Mouse (Mus musculus): ENCODE measurements around the gene BC048671. TPM values are rescaled to one million over a fixed set of nuclear protein-coding genes. Genes with fewer than 3 reads are reported as not detected.

BC048671 gene
- total RNA-seq (2021): not detected

DNA sequence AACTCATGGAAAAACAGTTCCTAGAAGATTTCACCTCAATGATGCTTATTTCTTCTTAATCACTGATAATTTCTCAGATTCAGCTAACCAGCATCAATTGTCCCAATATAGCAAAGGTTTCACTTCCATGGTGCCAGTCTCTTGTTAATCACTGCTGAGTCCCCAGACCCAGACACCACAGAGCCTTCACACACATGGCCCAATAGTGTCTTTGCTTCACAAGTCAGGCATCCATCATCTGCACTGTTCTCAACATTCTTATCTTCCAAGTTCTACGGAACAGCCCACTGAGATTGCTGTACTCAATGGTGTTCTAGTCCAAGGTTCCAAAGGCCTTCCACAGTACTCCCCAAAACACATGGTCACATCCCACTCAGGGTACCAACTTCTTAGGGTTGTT lies at the start of gene BC048671:
BC048671 (plus strand) TSS at position 301 of the 400 bp plus-strand sequence.
- no peak for DNase-seq

DNA sequence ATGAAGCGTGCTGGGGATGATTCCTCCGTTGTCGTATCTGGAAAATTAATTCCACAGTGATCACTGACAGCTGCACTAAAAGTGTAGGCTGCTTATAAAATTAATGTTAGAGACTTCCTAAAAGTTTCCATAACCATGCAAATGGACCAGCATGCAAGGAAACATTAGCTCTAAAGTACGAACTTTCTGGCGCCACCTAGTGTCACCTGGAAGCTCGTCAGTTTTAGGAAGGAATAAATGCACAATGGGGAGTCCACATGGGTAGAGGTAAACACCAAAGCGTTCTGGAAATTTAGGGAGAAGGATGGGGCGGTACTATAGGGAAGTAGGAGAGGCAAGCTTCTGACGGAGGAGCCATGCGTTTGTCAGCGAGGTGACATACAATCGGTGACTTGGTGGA lies 12.8 kb upstream of the BC048671 start:
- DNase-seq: no peak

DNA sequence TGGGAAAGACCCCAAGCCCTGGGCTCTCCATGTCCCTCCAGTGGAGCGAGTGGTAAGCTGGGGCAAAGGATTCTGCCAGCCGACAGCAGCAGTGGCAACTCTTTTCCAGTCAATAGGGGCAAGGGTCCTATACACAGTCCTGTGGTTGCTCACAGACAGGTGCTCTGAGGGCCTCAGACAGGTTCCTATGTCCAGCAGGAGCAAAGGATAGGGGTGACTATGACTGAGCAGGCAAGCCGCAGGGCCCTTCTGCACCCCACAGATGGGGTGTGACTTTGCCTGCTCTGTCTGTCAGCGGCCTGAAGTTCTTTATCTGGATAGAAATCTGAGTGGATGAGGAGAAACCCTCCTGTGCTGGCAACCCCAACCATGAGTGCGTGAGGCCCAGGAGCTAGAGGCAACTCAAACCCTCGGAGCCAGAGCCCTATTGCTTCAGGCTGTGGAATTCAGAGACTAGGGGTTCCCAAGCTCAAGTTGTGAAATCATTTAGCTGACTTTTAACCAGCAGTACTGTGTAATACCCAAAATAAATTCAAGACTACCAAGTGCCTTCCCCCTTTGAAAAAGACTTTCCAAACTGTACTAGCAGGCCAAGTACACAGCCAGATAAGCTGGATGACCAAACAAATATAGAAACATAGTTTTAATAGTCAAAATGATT lies 5.4 kb downstream of the BC048671 start:
- no peak for DNase-seq

DNA sequence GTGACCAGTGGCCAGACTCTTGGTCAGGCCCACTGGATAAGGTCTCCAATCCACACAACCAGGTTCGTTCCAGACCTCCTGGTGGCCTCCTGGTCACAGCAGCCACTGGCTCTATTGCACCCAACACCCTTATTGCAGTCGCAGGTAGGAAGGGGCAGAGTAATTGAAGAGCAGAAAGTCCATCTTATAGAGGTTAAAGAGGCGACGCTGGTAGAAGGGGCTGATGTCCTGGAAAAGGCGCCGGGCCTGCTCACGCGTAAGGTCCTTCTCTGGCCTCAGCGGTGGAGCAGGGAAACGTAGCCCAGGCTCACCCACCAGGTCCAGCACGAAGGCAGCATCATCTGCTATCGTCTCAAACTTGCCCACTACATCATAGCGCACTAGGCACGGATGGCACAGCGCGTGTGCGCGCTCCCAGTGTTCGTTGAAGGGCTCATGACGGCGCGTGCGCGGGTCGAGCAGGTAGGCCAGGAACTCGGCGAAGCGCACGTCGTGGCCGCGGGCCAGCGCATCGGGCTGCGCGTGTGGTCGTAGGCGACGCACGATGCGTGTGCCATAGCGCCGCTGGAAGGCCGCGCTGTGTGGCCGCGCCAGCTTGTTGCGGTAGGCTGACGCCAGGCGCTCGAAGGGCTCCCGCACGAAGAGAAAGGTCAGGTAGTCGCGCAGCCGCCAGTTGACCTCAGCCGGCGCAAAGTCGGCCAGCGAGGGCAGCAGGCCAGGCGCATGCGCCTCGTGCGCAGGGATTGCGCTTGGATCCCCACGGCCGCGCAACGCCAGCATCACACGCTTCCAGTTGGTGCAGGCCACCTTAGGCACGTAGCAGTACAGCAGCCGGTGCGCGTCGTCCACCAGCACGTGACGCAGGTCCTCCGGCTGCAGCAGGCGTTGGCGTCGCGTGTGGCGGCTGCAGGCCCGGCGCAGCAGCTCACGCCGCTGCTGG lies 8.1 kb downstream of the BC048671 start:
- no peak for DNase-seq

DNA sequence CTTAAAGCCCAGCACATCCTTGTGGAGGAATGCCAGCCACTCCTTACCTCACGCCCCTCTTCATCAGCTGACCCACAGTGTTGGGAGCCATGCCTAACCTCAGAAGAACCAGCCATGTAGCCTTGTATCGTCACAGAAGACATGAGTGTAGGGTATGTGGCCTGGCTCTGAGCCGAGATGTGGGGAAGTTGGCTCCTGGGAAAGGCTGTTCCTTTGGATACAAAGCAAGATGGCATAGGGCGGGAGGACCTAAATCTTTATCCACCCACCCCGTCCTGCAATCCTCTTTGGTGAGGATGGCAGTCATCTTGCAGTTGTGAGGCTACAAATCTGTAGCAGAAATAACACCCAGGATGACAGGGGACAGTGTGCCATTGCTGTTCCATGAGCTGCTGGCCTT lies 14.9 kb downstream of the BC048671 start:
- DNase-seq: no peak

DNA sequence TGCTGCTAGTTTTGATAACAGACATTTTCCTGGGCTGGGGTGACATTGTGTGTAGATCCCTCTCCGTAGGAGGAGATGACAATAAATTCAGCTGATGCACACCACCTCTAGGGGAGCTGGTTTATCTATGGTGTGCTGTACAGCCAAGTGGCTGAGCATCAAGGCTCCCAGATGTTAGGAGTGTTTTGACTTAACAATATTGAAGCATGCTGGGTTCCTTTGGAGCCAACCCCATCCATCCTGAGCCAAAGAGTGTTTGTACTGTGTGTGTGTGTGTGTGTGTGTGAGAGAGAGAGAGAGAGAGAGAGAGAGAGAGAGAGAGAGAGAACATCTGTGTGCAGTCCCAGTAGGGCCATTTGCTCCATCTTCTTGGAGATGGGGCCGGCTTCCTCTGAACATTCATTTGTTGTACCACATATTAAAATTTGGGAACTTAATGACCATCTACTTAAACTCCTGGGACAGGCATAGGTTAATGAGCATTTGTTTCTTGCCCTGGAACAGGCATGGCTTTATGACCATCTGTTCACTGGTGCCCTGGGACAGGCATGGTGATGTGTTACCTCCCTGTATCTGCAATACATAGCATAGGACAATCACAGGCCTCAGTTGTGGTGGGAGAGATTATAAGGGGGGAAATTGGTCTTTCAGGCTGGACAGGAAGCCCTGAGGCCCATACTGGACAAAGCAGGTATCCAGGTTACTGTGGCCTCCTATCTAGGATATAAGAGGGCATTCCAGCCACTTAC lies 16.7 kb downstream of the BC048671 start:
- DNase-seq: no peak

DNA sequence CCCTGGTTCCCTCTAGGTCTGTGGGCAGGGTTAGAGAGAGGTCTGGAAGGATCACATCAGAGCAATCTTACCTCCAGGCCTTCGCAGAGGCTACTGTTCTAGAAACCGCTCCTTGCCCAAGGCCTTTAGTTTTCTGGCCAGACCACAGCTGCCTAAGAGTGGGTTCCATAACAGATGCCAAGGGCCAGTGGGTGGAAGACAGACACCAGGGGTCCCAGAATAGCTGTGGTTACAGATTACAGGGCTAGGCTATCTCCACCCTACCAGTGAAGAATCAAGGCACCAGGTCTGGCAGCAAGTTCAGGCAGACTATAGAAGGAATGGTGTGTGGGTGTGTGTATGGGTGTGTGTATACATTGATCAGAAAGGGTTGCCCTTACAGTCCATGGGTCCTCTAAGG lies 18.0 kb downstream of the BC048671 start:
- no peak for DNase-seq

DNA sequence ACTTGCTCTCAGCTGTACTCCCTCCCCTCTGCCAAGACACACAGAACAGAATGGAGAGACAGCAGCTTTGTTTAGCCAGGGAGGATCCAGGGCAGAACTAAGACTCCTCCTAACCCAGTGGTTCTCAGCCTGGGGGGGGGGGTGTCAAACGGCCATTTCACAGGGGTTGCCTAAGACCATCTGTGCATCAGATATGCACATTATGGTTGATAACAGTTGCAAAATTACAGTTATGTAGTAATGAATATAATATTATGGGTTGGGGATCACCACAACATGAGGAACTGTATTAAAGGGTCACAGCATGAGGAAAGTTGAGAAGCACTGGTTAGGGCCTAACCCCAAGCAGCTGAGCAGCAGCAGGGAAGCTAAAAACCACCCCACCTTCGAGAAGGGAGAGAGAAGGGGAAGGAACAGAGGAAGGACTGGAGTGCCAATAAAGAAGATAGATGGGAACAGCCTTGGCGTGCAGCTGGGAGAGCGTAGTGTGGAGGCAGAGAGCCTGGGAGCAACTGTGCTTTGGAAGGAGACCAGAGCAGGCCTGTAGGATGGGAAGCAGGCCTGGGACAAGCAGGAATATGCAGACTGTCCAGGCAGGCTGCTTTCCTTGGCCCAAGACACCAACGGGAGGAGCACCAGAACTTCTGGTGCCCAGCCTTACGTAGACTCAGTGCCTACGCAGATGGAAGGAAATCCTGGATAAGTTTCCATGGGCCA lies 18.6 kb downstream of the BC048671 start:
- peak; percentile 14 to 16 for DNase-seq

DNA sequence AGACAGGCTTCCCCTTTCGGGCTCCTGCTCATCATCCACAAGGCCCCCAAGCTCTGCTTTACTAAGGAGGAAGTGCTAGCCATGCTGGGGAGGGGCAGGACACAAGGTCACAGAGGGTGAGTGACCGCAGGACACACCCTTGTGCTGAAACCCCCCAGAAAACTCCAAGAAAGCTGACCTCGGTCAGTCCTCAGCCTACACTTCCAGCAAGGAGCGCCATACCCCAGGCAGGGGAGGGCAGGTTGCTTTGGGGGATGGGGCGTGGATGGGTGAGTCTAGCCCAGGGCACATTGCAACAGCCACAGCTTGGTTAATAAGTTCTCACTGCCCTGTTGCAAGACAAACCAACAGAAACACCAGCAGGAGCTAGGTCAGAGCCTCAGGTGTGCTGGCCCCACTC lies 19.4 kb downstream of the BC048671 start:
- DNase-seq: no peak

DNA sequence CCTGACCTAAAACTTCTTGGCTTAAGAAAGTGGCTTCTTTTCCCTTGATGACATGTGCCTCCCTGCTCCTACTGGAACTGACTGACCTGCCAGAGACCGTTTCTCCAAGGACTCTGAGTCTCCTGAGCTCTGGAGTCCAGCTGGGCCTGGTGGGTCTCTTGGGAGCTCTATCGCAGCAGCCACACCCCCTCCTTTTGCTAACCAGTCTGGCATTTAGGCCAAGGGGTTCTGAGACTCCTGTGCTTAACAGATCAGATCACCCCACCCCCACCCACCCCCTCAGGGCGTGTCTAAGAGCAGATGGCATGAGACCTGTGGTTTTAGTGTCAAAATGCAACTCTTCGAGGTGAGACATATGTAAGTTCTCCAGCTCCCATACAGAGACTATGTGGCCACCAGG lies 20.8 kb downstream of the BC048671 start:
- DNase-seq: no peak

DNA sequence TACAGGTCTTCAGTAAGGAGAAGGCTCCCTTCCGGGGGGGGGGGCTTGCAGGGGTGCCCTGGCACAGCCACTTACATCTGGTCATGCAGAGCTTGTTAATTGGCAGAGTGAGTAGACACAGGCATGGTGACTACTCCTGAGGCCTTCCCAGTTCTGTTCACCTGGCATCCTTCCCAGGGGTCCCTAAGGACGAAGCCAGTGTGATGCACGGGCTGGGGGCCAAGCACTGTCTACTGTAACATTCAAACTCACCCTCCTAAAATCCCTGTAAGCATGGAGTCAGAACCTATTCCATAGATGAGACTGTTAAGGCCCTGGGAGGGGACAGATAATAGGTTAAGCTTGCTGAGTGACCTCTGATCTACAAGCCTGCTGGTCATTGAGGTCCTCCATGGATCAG lies 23.0 kb downstream of the BC048671 start:
- DNase-seq: no peak

DNA sequence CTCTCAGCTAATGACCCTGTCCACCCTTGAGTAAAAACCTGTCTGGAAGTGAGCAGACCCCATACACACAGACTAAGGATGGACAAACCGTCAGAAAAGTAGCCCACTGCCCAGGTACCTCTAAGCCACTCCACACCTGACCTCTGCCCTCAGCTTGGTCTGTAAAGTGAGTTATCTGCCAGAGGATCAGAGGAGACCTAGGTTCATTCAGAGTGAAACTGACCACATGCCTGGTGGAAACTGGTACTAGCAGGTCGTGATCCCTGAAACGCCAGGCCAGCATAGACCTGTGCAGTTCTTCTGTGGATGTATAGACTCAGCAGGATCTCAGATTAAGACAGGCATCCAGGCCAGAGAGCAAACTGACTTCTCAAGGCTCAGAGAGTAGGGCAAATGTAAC lies 23.4 kb downstream of the BC048671 start:
- DNase-seq: no peak

DNA sequence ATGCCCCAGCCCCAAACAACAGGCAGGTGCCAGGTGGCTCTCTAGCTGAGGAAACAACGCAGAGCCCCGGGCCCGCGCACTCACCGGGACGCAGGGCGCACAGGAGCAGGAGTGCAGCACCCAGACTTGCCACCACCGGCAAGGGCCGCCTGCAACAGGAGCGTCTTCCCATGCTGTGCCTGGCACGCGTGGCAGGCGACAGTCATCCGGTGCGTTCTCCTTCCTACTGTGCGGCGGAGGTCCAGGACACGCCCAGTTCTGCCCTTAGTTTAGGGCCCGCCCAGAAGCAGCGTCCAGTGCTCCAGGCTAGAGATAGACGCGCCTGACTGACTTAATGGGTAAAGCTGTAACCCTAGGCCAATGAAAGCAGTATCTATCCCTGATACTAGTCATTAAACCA lies 24.0 kb downstream of the BC048671 start, which contains the start of gene Chst13:
Chst13 (minus strand) TSS at position 195 of the 400 bp plus-strand sequence.
- DNase-seq: no peak

DNA sequence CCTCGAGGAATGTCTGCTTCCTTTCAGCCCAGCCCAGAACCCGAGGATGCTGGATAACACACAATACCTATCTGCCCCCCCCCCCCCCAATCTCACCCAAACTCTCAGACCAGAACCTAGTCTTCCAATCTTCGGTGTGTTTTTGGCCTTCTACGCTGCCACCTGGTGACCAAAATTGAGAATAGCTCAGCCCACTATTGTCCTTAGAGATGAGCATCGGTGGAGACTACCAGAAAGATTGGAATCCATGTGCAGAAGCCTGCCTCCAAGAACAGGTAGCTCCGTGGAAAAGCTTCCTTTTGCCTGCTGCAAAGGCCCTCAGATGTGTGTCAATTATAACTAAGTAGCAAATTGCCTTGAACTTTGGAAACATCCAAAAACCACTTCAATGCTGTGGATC lies 26.7 kb downstream of the BC048671 start:
- no peak for DNase-seq

DNA sequence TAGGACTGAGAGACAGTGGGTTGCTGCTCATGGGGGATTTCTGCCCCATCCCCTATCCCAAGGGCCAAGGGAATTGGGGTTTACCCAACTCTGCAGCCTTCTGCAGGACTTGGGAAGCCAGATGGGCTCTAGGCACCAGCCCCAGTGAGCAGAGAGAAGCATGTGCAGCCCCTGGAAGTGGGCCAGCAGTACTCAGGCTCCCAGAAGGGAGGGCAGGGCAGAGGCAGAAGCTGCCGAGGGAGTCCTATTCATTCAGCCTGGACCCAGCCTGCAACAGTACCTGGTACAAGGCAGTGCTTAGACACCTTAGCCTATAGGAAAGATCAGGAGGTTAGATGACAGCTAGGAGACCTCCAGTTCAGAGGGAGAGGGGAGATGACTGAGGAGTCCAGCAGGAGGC lies 28.9 kb downstream of the BC048671 start:
- peak; percentile 74 to 80 for DNase-seq

DNA sequence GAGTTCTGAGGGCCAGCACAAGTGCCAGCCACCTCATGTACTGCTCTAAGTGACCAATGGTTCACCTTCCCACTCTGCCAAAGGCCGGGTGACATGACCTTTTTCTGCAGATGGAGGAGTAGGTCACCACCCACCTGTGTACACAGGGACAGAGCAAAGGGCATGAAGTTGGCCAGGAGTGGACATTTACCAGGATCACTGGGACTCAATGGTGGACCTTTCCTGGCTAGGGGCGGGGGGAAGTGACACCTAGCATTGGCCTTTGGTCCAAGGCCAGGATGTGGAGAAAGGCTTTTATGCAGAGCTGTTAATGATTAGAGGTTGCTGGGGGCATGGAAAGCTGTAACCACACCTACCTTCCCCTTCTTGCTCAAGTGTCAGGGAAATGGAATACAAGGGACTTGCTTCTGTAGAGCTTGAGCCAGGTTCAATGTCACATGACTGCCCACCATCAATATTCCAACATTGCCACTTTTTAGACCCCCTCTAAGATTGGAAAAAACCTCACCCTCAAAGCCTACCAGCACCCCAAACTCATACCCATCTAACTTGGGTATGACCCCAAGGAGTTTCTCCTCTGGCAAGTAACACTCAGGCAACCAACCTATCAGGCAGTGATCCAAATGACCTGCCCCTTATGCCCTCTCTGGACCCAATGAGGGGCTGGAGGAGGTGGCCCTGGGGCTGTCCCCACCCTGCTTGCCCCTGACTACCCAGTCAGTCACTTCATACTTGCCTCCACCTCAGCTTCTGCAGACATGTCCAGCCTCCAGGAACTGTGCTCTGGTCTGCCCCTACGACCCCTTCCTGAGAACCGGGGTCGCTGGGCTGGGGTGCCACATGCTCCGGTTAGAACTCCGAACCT lies 31.8 kb downstream of the BC048671 start, which contains the start of gene Uroc1:
Uroc1 (plus strand) TSS at position 724 of the 865 bp plus-strand sequence.
- DNase-seq: no peak

DNA sequence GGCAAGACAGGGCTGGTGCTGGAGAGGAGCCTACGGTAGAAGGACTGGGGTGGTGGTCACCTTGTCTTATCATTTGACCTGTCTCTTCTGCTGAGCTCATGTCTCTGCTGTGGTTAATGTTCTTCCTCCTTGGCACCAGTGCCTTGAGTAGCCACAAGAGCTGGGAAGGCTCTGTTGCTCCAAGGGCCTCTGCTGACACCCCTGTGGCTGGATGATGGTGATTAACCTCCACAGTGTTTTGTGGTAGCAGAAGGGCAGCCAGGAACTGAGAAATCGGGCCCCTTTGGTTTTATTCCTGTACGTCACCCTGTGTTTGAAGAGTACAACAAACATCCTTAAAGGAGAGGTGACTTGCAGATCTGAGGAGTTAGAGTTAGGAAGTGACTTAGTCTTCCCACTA lies 33.2 kb downstream of the BC048671 start:
- DNase-seq: no peak

DNA sequence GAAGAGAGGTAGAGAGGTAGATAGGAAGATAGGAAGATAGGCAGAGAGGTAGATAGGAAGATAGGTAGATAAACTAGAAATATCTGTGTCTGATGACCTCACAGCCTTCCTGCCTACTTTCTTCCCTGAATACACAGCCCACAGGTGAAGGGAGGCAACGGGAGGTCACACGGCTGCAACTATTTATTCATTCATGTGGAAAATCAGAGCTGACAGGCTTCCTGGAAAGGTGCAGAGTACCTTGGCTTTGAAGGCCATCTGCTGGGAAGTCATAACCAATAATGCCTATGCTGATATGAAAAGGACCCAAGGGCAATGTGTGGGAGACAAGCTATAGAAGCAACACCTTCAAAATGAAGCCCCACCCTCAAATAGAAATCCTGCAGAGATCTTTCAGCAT lies 41.3 kb downstream of the BC048671 start:
- DNase-seq: no peak

DNA sequence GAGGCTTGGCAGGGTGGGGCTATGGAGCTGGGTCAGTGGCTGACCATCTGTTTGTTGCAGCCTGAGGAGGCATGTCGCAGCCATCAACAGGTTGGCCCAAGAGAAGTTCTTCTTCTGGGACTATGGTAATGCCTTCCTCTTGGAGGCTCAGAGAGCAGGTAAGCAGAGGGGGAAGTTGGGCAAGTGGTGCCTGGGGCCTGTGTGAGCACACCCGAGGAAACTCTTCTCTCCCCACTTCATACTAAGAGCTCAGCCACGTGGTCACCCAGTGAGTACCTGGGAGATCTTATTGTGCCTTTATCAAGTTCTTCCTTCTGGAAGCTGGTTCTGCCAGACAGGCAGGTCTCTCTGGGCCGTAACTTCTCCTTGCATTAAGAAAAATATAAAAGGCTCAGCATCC lies 46.2 kb downstream of the BC048671 start:
- DNase-seq: no peak

DNA sequence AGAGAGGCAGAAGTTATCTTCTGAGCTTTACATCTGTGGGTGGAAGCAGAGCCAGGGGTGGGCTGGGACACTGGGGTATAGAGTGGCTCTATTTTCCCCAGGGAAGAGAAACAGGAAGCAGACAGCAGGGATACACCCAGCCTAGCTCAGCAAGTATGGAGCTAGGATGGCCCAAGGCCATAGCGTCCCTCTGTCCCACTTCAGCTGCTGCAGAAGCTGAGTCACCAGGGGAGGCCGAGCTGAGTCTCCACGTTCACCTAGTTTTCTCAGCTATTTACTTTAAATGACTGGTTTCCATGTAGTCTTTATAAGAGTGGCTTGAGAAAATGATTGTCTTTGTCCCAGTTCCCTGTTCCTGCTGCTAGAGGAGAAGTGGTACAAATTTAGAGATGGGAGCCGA lies 47.5 kb downstream of the BC048671 start:
- DNase-seq: no peak

DNA sequence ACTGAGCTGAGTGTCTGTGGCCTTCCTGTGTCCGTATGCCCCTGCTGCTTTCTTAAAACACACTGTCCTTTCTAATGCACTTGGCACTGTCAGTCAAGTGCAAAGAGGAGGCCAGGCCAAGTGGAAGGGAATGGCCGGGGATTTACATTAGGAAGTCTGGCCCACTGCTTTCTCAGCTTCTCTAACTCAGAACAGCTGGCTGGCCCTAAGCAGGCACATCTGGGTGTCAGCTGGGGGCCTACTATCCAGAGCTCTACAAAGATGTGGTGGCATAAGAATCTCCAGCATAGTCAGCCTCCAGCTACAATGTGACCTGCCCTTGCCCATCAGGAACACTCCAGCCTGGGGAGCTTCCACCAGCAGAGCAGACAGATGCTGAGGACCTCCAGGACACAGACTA lies 49.0 kb downstream of the BC048671 start:
- no peak for DNase-seq
